Mouse (Mus musculus) liver, adult (tissue): Measurements from ENCODE around the gene Caskin2.

Experiments
- GATA4 ChIP-seq: IDR thresholded peaks from 2 replicates; pipeline ENCODE4 v1.6.1; 2014; ENCODE audit warnings: mild to moderate bottlenecking, low read length; ENCODE audit not compliant: insufficient replicate concordance

Gene Caskin2

GRCm38 (mm10) chr11:115834033-115834432 is 20.6 kb upstream of the Caskin2 start:
- TF ChIP-seq GATA4 = no peak

DNA sequence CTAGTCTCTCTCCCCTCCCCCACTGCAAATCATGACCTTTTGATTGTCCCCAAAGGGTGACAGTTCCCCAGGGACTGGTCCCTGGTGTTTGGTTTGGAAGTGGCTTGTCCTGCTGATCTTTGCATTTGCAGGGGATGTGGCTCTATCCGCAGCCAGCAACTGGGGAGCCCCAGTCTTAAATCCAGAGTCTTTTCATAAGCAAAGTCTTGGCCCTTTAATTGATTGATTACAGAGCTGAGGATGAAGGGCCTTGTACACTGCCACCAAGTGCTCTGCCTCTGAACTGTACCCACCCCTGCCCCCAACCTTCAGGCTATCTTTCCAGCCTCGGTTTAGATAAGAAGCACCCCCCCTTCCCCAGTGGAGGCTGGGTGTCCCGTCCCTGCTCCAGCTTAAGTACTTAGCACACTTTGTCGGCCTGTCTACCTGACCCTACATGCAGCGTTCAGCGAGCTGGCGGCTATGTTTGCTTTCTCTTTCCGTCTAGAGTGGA is 19.6 kb upstream of the Caskin2 start:
- TF ChIP-seq GATA4 = no peak

DNA sequence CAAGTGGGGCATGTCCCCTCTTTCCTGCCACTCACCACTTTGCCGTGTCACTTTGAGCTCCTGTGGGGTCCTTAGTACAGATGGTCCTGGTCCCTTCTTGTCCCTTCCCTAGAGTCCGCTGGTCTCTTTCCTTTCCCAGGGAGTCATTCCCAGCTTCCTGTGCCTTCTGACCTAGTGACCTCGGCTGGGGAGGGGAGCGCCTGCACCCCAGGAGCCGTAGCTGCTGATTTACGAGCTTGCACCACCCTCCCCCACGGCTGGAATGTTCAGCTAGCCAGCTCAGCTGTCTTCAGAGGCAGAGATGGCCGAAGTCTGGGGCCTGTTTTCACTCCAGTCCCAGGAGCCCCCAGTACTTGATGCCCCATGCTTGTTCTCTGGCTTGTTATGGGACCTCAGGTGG is 19.1 kb upstream of the Caskin2 start:
- TF ChIP-seq GATA4 = no peak; the same call in 1 of the 2 replicates

- TF ChIP-seq GATA4 = no peak
Measured at GRCm38 (mm10) chr11:115832064-115832463, 18.6 kb upstream of the Caskin2 start.

- no peak for TF ChIP-seq GATA4
Measured at GRCm38 (mm10) chr11:115831518-115831917, 18.1 kb upstream of the Caskin2 start.

DNA sequence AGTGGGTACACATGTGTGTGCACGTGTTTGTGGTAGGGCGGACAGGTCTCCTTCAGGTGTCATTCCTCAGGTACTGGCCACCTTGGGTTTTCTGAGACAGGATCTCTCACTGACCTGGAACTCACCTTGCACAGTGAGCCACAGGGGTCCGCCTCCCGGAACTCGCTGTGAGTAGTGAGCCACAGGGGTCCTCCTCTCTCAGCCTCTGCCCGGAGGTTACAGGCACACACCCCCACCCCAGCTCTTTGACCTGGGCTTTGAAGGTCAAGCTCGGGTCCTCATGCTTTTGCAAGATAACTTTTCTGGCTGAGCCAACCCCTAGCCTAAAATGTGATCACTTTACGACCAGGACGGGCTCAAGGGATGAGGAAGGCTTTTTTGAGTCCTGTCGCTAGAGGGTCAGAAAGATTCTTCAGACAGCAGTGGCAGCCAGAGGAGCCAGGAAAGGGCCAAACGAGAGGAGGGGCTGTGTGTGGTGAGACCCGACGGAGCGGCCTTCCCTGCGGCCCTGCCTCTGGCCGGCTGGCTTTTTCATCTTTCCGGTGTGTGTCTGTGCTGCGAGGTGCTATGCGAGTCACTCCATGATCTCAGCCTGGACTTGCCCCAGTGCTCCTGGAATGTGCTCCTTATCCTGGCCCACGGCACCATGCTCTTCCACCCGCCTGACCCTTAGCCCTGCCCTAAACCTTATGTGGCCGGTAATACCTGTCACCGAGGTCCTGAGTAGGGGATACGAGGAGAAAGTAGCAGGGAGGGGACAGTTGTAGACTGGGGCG is 17.3 kb upstream of the Caskin2 start:
- TF ChIP-seq GATA4 = no peak

DNA sequence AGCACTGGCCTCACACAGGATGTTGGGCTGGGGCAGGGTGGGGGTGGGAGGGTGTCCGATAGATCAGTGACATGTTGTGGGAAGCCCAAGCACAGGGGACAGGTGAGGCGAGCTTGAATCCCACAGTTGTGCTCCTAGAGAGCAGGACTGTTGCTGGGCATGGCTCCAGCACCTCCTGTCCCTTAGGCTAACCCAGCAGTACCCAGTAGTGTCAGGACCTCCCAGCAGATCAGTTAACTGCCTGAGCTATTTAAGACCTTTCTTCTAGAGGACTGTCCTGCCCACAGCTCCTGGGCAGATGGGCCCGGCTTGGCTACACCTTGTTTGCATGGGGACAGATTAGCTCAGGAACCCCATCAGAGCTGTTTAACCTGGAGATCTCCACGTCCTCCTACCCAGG is 15.6 kb upstream of the Caskin2 start:
- TF ChIP-seq GATA4 = no peak

DNA sequence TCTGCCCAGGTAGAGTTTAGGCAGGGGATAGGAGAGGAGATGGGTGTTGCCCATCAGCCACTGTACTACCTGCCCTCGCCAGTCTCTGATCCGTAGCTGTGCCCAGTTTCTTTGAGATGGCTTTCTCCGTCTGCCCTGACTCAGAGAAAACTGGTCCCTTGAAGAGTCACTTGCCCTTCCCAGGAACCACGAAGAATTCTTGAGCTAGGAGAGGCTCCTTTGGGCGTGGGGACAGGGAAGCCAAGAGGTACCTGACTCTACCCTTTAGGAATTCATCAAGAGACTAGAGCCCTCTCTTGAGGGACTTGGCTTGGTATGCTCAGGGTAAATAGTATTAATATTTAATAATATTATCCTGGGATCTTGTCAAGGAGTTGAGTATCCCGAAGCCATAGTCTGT is 14.2 kb upstream of the Caskin2 start:
- TF ChIP-seq GATA4 = no peak

DNA sequence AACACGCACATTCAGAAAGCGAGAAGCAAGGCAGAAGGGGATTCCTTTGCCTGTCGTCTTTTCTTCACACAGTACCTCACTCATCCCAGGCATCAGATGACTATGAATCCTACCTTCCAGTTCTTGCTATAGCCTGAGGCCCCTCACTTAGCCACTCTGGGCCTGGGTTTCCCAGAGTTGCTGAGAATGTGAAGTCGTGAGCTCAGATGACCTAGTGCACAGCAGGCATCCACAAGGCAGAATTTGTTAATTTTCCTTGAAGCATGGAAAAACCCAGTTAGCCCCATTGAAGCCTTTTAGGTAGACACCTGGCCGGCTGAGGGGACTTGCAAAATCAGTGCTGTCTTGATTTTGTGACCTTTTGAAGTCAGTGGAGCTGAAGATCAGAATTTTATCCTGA is 13.0 kb upstream of the Caskin2 start:
- no peak for TF ChIP-seq GATA4

- no peak for TF ChIP-seq GATA4
Measured at GRCm38 (mm10) chr11:115824813-115825212, 11.4 kb upstream of the Caskin2 start.

DNA sequence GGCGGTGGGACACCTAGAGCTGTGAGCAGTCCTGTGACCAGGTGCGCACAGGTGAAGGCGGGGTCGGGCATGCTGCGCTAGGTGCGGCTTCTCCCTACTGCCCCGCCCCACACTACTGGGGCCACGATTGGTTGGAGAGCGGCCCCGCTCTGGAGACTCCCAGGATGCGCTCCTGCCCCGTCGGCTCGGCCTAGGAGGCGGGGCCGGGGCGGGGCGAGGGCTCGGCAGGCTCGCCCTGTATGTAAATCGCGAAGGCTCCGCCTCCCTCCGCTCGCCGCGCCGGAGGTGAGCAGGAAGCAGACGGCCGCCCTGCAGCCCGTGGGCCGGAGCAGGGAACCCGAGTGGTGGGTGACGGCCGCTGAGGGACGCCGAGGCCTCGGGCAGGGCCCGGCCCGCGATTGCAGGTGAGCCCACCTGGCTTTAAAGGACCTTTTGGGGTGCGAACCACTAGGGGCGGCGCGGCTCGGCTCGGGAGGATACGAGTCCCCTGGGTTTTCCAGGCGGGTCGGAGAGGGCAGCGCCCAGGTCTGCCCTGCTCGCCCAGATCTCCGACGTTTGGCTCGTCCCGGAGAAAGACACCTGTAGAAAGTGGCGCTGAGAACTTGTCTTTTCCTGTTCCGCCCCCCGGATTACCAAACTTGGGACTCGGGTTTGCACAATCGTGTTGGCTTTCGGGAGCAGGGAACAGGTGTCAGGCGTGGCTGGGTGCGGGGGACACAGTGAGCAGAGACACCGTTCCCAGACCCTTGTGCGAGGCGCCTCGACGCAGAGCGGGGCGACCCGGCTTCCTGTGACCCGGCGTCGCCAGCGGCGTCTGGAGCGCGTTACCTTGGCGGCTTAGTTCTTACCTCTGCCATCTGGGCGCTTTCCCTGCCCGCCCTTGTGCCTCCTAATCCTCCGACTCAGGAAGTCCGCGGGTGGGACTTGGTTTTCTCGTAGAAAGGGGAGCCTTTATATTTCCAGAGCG is 10.6 kb upstream of the Caskin2 start, which contains the start of gene Llgl2:
TSS of gene Llgl2 (plus strand) at position 276 of the 967 bp plus-strand sequence.
- TF ChIP-seq GATA4 = no peak

DNA sequence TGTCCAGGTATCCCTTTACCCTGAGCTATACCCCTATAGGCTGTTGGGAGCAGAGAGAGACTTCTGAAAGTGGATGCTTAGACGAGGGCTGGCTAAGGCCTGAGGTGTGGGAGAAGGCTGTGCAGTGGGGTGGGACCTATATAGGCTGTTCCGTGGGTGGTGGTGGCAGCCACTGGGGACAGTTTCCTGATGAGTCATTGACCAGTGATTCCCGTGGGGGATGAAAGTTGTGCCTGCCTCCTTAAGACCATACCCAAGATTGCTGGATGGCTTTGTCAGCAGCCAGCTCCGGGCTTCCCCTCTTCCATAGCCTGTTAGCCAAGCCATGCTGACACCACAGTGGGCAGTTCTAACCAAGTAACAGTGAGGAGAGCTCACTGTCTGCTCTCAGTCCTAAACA is 7.6 kb upstream of the Caskin2 start:
- no peak for TF ChIP-seq GATA4

GRCm38 (mm10) chr11:115819915-115820623 is 6.6 kb upstream of the Caskin2 start:
- TF ChIP-seq GATA4 = no peak

- TF ChIP-seq GATA4 = no peak
Measured at GRCm38 (mm10) chr11:115817331-115817730, 3.9 kb upstream of the Caskin2 start.
